Mouse (Mus musculus): ENCODE results near the gene Ppp2r5d. TPM values are rescaled to one million over a fixed set of nuclear protein-coding genes. Genes with fewer than 3 reads are reported as not detected.

Gene Ppp2r5d
- total and polyA plus RNA-seq, 2 experiments = 13.6 to 24.0 TPM

DNA sequence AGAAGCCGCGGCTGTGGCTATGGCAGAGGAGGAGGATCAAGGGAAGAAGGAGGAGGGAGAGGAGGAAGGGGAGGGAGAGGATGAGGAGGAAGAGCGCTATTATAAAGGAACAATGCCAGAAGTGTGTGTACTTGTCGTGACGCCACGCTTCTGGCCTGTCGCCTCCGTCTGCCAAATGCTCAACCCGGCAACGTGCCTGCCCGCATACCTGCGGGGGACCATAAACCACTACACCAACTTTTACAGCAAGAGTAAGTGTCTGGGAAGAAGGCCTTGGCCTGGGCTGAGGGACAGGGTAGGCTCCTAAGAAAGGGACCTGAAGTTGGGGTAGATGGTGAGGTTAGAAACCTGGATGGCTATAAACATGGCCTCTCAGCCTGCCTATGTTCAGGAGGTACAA, 42.9 kb downstream of the Ppp2r5d start:
- no peak for DNase-seq (ENCODE audit: extremely low read depth, low read depth, low spot score)
- H3K4me1 ChIP-seq (ENCODE audit: control insufficient read depth, insufficient read depth, low read length) = no peaks in the 10 kb centered on the region
- H3K79me2 ChIP-seq (ENCODE audit: control insufficient read depth, insufficient read depth, low read length) = no peaks in the 10 kb centered on the region
- no peaks in the 10 kb centered on the region for H3K27me3 ChIP-seq (ENCODE audit: control insufficient read depth, insufficient read depth, low read length)
- H3K4me3 ChIP-seq (ENCODE audit: insufficient read depth, low read depth, low read length) = no peak overlapping the region
- no peak for TF ChIP-seq CTCF (IDR thresholded peaks at IDR 0.05; ENCODE audit: low read depth, low read length)
- TF ChIP-seq POLR2A (IDR thresholded peaks at IDR 0.05; ENCODE audit: extremely low read depth, insufficient read depth, low read length) = no peak
- H3K27ac ChIP-seq (replicated peaks; ENCODE audit: insufficient read depth, low read depth, low read length) = no peak overlapping the region
- no peak overlapping the region for H3K9ac ChIP-seq (ENCODE audit: low read depth, low read length)
- H3K36me3 ChIP-seq (ENCODE audit: control insufficient read depth, insufficient read depth, low read length) = no peaks in the 10 kb centered on the region; the same call in 1 of the 2 replicates
- 92% methylated on average over 12 of the region's 12 CpGs for WGBS

GRCm38 (mm10) chr17:46661351-46661750, 43.6 kb downstream of the Ppp2r5d start:
- Histone ChIP-seq H3K27ac (replicated peaks; ENCODE audit: insufficient read depth, low read depth, low read length) (no peak overlapping the region), H3K79me2 (ENCODE audit: control insufficient read depth, insufficient read depth, low read length) (no peaks in the 10 kb centered on the region), H3K9ac (ENCODE audit: low read depth, low read length) (no peak overlapping the region), H3K4me1 (ENCODE audit: control insufficient read depth, insufficient read depth, low read length) (no peaks in the 10 kb centered on the region), H3K4me3 (ENCODE audit: insufficient read depth, low read depth, low read length) (no peak overlapping the region), H3K36me3 (ENCODE audit: control insufficient read depth, insufficient read depth, low read length) (no peaks in the 10 kb centered on the region; the same call in 1 of the 2 replicates), H3K27me3 (ENCODE audit: control insufficient read depth, insufficient read depth, low read length) (no peaks in the 10 kb centered on the region)
- DNase-seq (ENCODE audit: extremely low read depth, low read depth, low spot score) = no peak
- TF ChIP-seq CTCF (IDR thresholded peaks at IDR 0.05; ENCODE audit: low read depth, low read length) (no peak), POLR2A (IDR thresholded peaks at IDR 0.05; ENCODE audit: extremely low read depth, insufficient read depth, low read length) (no peak)
- WGBS = 96% methylated on average over 9 of the region's 9 CpGs

GRCm38 (mm10) chr17:46656054-46656453, 48.9 kb downstream of the Ppp2r5d start:
- TF ChIP-seq POLR2A (IDR thresholded peaks at IDR 0.05; ENCODE audit: extremely low read depth, insufficient read depth, low read length) (no peak), CTCF (IDR thresholded peaks at IDR 0.05; ENCODE audit: low read depth, low read length) (no peak)
- no peaks in the 10 kb centered on the region for H3K79me2 ChIP-seq (ENCODE audit: control insufficient read depth, insufficient read depth, low read length)
- H3K27me3 ChIP-seq (ENCODE audit: control insufficient read depth, insufficient read depth, low read length) = no peaks in the 10 kb centered on the region
- DNase-seq (ENCODE audit: extremely low read depth, low read depth, low spot score) = no peak
- no peak overlapping the region for H3K9ac ChIP-seq (ENCODE audit: low read depth, low read length)
- no peak overlapping the region for H3K4me3 ChIP-seq (ENCODE audit: insufficient read depth, low read depth, low read length)
- H3K4me1 ChIP-seq (ENCODE audit: control insufficient read depth, insufficient read depth, low read length) = no peaks in the 10 kb centered on the region
- WGBS = 78% methylated on average over 6 of the region's 6 CpGs
- no peaks in the 10 kb centered on the region for H3K36me3 ChIP-seq (ENCODE audit: control insufficient read depth, insufficient read depth, low read length)
- H3K27ac ChIP-seq (replicated peaks; ENCODE audit: insufficient read depth, low read depth, low read length) = no peak overlapping the region

DNA sequence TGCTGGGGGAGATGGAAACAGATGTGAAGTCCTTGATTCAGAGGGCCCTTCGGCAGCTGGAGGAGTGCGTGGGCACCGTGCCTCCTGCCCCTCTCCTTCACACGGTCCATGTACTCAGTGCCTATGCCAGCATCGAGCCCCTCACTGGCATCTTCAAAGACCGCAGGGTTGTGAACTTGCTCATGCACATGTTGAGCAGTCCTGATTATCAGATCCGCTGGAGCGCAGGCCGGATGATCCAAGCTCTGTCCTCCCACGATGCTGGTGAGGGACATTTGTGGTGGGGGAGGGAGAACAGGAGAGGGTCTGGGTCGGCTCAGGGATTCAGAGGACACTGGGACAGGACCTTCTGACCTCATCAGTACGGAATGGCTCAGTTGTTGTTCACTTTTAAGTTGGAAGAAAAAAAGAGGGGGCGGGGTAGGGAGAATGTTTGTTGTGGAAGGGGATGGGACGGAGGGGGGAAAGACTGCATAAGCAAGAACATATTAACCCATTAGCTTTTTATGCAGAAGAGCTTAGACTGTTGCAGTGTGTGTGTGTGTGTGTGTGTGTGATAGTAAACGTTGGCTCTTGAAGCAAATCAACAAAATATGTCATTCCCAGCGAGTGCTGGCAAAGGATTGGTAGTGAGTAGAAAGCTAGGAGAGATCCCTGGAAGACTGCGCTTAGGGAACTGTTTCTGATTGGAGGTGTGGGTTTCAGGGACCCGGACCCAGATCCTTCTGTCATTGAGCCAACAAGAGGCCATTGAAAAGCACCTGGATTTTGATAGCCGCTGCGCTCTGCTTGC, 53.0 kb downstream of the Ppp2r5d start:
- Histone ChIP-seq H3K4me1 (ENCODE audit: control insufficient read depth, insufficient read depth, low read length) (peaks cover 2% of the 10 kb centered on the region; the same call in 1 of the 2 replicates), H3K9ac (ENCODE audit: low read depth, low read length) (no peak overlapping the region), H3K4me3 (ENCODE audit: insufficient read depth, low read depth, low read length) (no peak overlapping the region; the same call in 1 of the 2 replicates), H3K27ac (replicated peaks; ENCODE audit: insufficient read depth, low read depth, low read length) (no peak overlapping the region), H3K27me3 (ENCODE audit: control insufficient read depth, insufficient read depth, low read length) (no peaks in the 10 kb centered on the region), H3K79me2 (ENCODE audit: control insufficient read depth, insufficient read depth, low read length) (no peaks in the 10 kb centered on the region), H3K36me3 (ENCODE audit: control insufficient read depth, insufficient read depth, low read length) (peaks cover 2% of the 10 kb centered on the region; the same call in 1 of the 2 replicates)
- DNase-seq (ENCODE audit: extremely low read depth, low read depth, low spot score) = no peak
- TF ChIP-seq CTCF (IDR thresholded peaks at IDR 0.05; ENCODE audit: low read depth, low read length) = no peak
- no peak for TF ChIP-seq POLR2A (IDR thresholded peaks at IDR 0.05; ENCODE audit: extremely low read depth, insufficient read depth, low read length)
- 73% methylated on average over 20 of the region's 20 CpGs for WGBS

DNA sequence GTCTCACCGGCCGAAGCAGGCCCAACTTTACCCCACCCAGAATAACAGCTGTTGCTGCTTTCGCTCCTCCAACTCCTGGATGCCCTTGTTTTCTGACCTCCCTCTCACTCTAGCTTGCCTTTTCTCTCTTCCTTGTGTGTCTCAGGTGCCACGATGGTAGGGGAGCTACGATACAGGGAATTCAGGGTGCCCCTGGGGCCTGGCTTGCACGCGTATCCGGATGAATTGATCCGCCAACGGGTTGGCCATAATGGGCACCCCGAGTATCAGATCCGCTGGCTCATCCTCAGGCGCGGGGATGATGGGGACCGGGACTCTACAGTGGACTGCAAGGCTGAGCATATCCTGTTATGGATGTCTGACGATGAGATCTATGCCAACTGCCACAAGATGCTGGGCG, 53.6 kb downstream of the Ppp2r5d start:
- Histone ChIP-seq H3K36me3 (ENCODE audit: control insufficient read depth, insufficient read depth, low read length) (peaks cover 2% of the 10 kb centered on the region; the same call in 1 of the 2 replicates), H3K27me3 (ENCODE audit: control insufficient read depth, insufficient read depth, low read length) (no peaks in the 10 kb centered on the region), H3K9ac (ENCODE audit: low read depth, low read length) (peak overlapping the region; percentile 4; the same call in 1 of the 2 replicates), H3K4me3 (ENCODE audit: insufficient read depth, low read depth, low read length) (peak overlapping the region; percentile 2; the same call in 1 of the 2 replicates), H3K4me1 (ENCODE audit: control insufficient read depth, insufficient read depth, low read length) (peaks cover 3% of the 10 kb centered on the region; the same call in 1 of the 2 replicates), H3K79me2 (ENCODE audit: control insufficient read depth, insufficient read depth, low read length) (no peaks in the 10 kb centered on the region), H3K27ac (replicated peaks; ENCODE audit: insufficient read depth, low read depth, low read length) (no peak overlapping the region)
- 71% methylated on average over 17 of the region's 17 CpGs for WGBS
- TF ChIP-seq POLR2A (IDR thresholded peaks at IDR 0.05; ENCODE audit: extremely low read depth, insufficient read depth, low read length) (no peak), CTCF (IDR thresholded peaks at IDR 0.05; ENCODE audit: low read depth, low read length) (no peak)
- no peak for DNase-seq (ENCODE audit: extremely low read depth, low read depth, low spot score)

Data from liver, adult 2 months (tissue).